Mouse (Mus musculus): Measurements from ENCODE around the gene Dmac1. TPM values are rescaled to one million over a fixed set of nuclear protein-coding genes. Genes with fewer than 3 reads are reported as not detected.

The Dmac1 gene
- 131 and 152 TPM in 2 replicates for polyA plus RNA-seq (2015; fragmentation: Nextera tagmentation; extraction: Ambion mirVana)

DNA sequence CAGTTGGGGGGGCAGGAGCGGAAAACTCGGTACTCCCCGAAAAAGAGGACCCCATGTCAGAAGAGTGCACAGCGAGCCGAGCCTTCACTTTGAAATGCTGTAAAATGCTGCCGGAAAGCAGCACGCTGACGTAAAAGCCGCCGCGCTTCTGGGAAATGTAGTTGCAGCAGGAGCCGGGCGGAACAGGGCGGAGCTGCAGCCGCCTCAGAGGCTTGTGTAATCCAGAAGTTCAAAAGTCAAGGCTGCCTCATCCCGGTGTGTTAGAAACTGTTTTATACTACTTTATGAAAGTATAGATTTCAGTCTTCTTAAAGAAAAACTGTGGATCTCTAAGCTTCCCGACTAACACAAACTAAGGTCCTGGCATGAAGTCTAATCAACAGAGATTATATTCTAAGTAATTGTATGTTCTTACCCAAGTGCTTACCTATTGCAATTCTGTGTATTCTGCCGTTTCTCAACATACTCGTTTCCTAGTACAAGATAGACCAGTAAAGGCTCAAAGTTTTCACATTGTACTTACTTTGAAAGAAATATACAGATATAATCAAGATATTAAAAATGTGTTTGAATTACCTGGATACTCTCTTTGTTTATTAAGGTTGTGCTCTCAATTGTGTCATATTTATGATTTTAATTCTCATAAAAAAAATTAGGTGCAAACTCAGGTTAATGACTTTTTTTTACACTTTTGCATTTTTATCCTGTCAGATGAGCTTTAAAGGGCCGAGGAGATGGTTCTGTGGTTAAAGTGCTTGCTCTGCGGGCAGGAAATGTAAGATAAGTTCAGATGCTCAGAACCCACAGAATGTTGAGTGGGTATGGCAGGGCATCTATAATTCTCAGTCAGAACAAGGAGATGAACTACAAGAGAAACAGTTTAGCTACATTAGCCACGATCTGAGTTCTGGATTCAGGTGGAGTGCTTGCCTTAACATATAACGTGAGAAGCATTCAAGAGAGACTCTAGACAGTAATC is at the start of gene Dmac1:
Gene Dmac1 (minus strand): TSS at position 109 of the 979 bp plus-strand sequence.
- peak within 1 kb of the TSS; percentile 68 for H3K4me2 ChIP-seq
- H3K27me3 ChIP-seq, result no peaks in the 10 kb centered on the region
- H3K4me1 ChIP-seq, result no peaks in the 10 kb centered on the region
- ATAC-seq (ENCODE audit: insufficient number of reproducible peaks, insufficient read depth, low FRiP score, low TSS enrichment, low read depth), result peak; percentile 91
- H3K9ac ChIP-seq, result peak within 1 kb of the TSS; percentile 91
- peak within 1 kb of the TSS; percentile 81 for H3K4me3 ChIP-seq
- H3K36me3 ChIP-seq, result peaks cover 20% of the 10 kb centered on the region
- WGBS, result 17% methylated on average over 23 of the region's 23 CpGs
- peak within 1 kb of the TSS; percentile 57 for H3K27ac ChIP-seq
- no peaks in the 10 kb centered on the region for H3K9me3 ChIP-seq

DNA sequence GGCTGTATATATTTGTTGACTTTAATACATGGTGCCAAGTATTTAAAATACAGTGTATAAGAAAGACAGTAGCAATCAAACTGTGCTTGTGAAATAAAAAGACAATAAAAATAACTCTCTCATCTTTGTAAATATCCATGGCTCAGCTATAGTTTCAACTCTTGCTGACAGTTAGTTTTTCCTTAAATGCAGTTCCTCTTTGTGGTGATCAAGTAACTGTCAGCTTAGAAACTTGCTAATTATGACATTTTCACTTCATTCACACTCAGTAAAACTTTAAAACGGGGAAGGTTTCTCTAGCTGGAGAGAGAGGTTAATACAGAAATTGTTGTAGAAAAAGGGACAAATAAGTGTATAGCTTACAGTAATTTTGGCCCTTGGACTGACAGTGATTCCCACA is 37.3 kb upstream of the Dmac1 start:
- Histone ChIP-seq H3K27me3 (no peaks in the 10 kb centered on the region), H3K27ac (no peak overlapping the region), H3K9me3 (no peaks in the 10 kb centered on the region), H3K4me2 (no peak overlapping the region), H3K9ac (no peak overlapping the region), H3K4me3 (no peak overlapping the region), H3K36me3 (no peaks in the 10 kb centered on the region), H3K4me1 (no peaks in the 10 kb centered on the region)
- no peak for ATAC-seq (ENCODE audit: insufficient number of reproducible peaks, insufficient read depth, low FRiP score, low TSS enrichment, low read depth)
- WGBS, result 80% methylated on average over 1 of the region's 1 CpGs

- Histone ChIP-seq H3K9ac (no peak overlapping the region), H3K27me3 (no peaks in the 10 kb centered on the region), H3K9me3 (no peaks in the 10 kb centered on the region; the same call in 1 of the 2 replicates), H3K4me3 (no peak overlapping the region), H3K27ac (no peak overlapping the region), H3K4me1 (no peaks in the 10 kb centered on the region), H3K36me3 (no peaks in the 10 kb centered on the region), H3K4me2 (no peak overlapping the region)
- ATAC-seq (ENCODE audit: insufficient number of reproducible peaks, insufficient read depth, low FRiP score, low TSS enrichment, low read depth), result no peak
- 85% methylated on average over 1 of the region's 1 CpGs for whole genome bisulfite sequencing
Observed at GRCm38 (mm10) chr4:75315007-75315406, 36.9 kb upstream of the Dmac1 start.

DNA sequence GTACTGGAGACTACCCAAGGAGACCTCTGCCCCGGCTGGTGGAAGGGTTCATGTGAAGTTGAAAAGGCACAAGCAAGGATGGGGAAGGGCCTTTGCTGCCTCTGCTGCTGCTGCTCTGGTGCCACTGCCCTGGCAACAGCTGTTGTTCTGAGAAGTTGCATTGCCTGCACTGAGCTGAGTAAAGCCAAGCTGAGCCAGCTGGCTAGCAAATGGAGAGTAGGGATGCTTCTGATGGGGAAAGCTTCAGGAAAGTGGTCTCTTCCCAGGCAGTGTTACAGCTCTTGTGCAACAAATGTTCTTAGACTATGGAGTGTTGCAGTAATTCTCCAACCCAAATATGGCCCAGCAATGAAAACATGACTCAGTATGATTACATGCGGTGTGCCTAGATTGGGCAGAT is 33.8 kb upstream of the Dmac1 start:
- 87% methylated on average over 2 of the region's 2 CpGs for WGBS
- no peaks in the 10 kb centered on the region for H3K4me1 ChIP-seq
- no peak overlapping the region for H3K4me2 ChIP-seq
- H3K9me3 ChIP-seq, result no peaks in the 10 kb centered on the region; the same call in 1 of the 2 replicates
- H3K27me3 ChIP-seq, result no peaks in the 10 kb centered on the region
- no peak overlapping the region for H3K27ac ChIP-seq
- H3K36me3 ChIP-seq, result no peaks in the 10 kb centered on the region
- H3K9ac ChIP-seq, result no peak overlapping the region
- ATAC-seq (ENCODE audit: insufficient number of reproducible peaks, insufficient read depth, low FRiP score, low TSS enrichment, low read depth), result no peak
- no peak overlapping the region for H3K4me3 ChIP-seq

GRCm38 (mm10) chr4:75311305-75311704 is 33.2 kb upstream of the Dmac1 start:
- no peaks in the 10 kb centered on the region; the same call in 1 of the 2 replicates for H3K9me3 ChIP-seq
- H3K27me3 ChIP-seq, result no peaks in the 10 kb centered on the region
- H3K36me3 ChIP-seq, result no peaks in the 10 kb centered on the region
- no peaks in the 10 kb centered on the region for H3K4me1 ChIP-seq
- no peak overlapping the region for H3K9ac ChIP-seq
- no peak overlapping the region for H3K4me2 ChIP-seq
- ATAC-seq (ENCODE audit: insufficient number of reproducible peaks, insufficient read depth, low FRiP score, low TSS enrichment, low read depth), result no peak
- 90% methylated on average over 2 of the region's 2 CpGs for WGBS
- no peak overlapping the region for H3K27ac ChIP-seq
- no peak overlapping the region for H3K4me3 ChIP-seq

DNA sequence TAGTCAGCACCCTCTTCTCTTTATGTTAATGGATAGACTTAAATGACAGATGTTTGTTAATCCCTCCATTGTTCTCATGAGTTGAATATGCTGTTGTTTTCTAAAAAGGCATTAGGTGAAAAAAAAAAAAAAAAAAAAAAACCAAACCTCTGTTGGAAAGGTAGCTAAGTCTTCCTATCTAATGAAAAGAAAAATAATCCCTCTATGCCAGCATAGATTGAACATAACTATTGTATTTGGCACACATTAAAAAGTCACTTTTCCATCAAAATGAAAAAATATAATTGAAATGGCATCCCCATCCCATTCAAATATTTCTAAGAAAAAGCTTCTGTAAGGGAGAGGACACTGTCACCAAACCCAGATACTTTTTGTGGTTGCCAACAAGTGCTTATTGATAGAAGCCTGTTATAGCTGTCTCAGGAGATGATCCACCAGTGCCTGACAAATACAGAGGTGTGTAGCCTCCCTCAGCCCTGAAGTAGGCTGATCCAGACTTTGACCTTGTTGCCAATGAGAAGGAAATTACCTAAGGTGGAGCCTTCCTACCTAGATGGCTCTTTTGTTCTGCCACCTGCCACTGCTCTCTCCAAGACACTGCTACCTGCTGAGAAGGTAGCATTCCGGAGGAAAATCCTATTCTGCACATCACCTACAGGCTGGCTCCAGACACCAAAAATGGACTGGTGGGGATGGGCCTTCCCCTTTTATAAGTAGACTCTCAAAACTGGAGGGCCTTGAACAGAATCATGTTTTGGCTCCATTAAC is 22.3 kb upstream of the Dmac1 start:
- 76% methylated on average over 1 of the region's 1 CpGs for WGBS
- Histone ChIP-seq H3K36me3 (no peaks in the 10 kb centered on the region), H3K4me3 (no peak overlapping the region), H3K9ac (no peak overlapping the region), H3K27ac (no peak overlapping the region), H3K9me3 (no peaks in the 10 kb centered on the region), H3K4me1 (no peaks in the 10 kb centered on the region), H3K4me2 (no peak overlapping the region), H3K27me3 (no peaks in the 10 kb centered on the region)
- no peak for ATAC-seq (ENCODE audit: insufficient number of reproducible peaks, insufficient read depth, low FRiP score, low TSS enrichment, low read depth)

- H3K27ac ChIP-seq, result no peak overlapping the region
- WGBS, result 58% methylated on average over 4 of the region's 4 CpGs
- H3K4me2 ChIP-seq, result no peak overlapping the region
- no peak for ATAC-seq (ENCODE audit: insufficient number of reproducible peaks, insufficient read depth, low FRiP score, low TSS enrichment, low read depth)
- no peak overlapping the region for H3K9ac ChIP-seq
- H3K27me3 ChIP-seq, result no peaks in the 10 kb centered on the region
- H3K4me3 ChIP-seq, result no peak overlapping the region
- H3K9me3 ChIP-seq, result no peaks in the 10 kb centered on the region
- no peaks in the 10 kb centered on the region for H3K4me1 ChIP-seq
- no peaks in the 10 kb centered on the region for H3K36me3 ChIP-seq
Observed at GRCm38 (mm10) chr4:75292315-75292714, 14.2 kb upstream of the Dmac1 start.

DNA sequence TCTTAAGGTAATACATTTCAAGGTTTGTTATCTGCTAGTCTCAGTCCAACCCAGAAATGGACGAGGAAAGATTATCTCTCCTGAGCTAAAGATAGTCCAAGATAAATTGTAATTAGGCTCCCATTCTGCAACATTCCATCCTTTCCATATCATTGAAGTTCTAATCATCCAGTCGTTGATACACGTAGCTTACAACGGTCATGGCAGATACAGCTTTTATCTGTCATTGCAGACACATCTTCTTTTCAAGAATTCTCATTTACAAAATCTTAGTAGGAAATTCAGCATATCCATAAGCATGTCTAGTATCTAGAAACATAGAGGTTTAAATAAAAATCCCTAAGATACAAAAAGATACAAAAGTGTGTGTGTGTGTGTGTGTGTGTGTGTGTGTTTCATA is 13.0 kb upstream of the Dmac1 start:
- Histone ChIP-seq H3K4me3 (no peak overlapping the region), H3K27me3 (no peaks in the 10 kb centered on the region), H3K4me1 (no peaks in the 10 kb centered on the region), H3K4me2 (no peak overlapping the region), H3K9ac (no peak overlapping the region), H3K36me3 (no peaks in the 10 kb centered on the region), H3K9me3 (no peaks in the 10 kb centered on the region), H3K27ac (no peak overlapping the region)
- 78% methylated on average over 4 of the region's 4 CpGs for WGBS
- ATAC-seq (ENCODE audit: insufficient number of reproducible peaks, insufficient read depth, low FRiP score, low TSS enrichment, low read depth), result no peak

GRCm38 (mm10) chr4:75277467-75278196 is 473 bp downstream of the Dmac1 start:
- Histone ChIP-seq H3K27me3 (no peaks in the 10 kb centered on the region), H3K27ac (peak overlapping the region; percentile 57), H3K9ac (peak overlapping the region; percentile 91), H3K4me2 (peak overlapping the region; percentile 68), H3K4me1 (no peaks in the 10 kb centered on the region), H3K36me3 (peaks cover 24% of the 10 kb centered on the region), H3K4me3 (peak overlapping the region; percentile 81), H3K9me3 (no peaks in the 10 kb centered on the region)
- ATAC-seq (ENCODE audit: insufficient number of reproducible peaks, insufficient read depth, low FRiP score, low TSS enrichment, low read depth), result peak; percentile 84
- WGBS, result 8% methylated on average over 30 of the region's 30 CpGs

- no peak overlapping the region for H3K9ac ChIP-seq
- H3K4me2 ChIP-seq, result no peak overlapping the region
- H3K27me3 ChIP-seq, result no peaks in the 10 kb centered on the region
- no peak for ATAC-seq (ENCODE audit: insufficient number of reproducible peaks, insufficient read depth, low FRiP score, low TSS enrichment, low read depth)
- no peaks in the 10 kb centered on the region for H3K4me1 ChIP-seq
- H3K27ac ChIP-seq, result no peak overlapping the region
- peaks cover 31% of the 10 kb centered on the region for H3K36me3 ChIP-seq
- WGBS, result 83% methylated on average over 2 of the region's 2 CpGs
- H3K4me3 ChIP-seq, result no peak overlapping the region
- no peaks in the 10 kb centered on the region for H3K9me3 ChIP-seq
Observed at GRCm38 (mm10) chr4:75275737-75276136, 2.4 kb downstream of the Dmac1 start.

DNA sequence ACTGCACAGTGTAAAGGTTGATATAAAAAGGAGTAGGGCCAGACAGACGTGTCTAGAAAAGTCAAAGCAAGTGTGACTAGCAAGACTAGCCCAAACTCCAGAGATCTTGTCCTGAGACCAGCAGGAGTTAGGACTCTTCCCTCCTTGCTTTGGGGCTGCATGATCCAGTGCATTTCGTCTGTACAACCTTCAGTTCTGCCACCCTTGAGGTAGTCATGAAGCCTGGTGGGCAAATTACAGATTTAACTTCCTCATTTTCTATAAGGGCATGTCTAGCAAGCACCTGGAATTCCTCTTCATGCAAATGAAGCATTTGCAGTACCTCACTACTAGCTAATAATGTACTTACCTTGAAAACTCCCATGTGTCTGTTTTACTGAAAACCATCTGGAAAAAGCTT is 10.2 kb downstream of the Dmac1 start:
- H3K4me3 ChIP-seq, result no peak overlapping the region
- no peak overlapping the region for H3K9ac ChIP-seq
- no peak for ATAC-seq (ENCODE audit: insufficient number of reproducible peaks, insufficient read depth, low FRiP score, low TSS enrichment, low read depth)
- H3K4me2 ChIP-seq, result no peak overlapping the region
- H3K27ac ChIP-seq, result no peak overlapping the region
- H3K4me1 ChIP-seq, result no peaks in the 10 kb centered on the region
- H3K36me3 ChIP-seq, result peaks cover 8% of the 10 kb centered on the region; the same call in 1 of the 2 replicates
- H3K27me3 ChIP-seq, result no peaks in the 10 kb centered on the region
- no peaks in the 10 kb centered on the region for H3K9me3 ChIP-seq
- 70% methylated on average over 2 of the region's 2 CpGs for WGBS

All from embryonic facial prominence, embryonic 13.5 days (tissue).